Mouse (Mus musculus) spleen, postnatal 10 days (tissue): ENCODE measurements around the gene Rps6ka5.

Source experiments
- DNase-seq, 2 experiments: peaks; one replicate each; pipeline ENCODE4 v3.0.0; 2021 to 2022; ENCODE audit warnings: low spot score in 2 of 2

Gene Rps6ka5

DNA sequence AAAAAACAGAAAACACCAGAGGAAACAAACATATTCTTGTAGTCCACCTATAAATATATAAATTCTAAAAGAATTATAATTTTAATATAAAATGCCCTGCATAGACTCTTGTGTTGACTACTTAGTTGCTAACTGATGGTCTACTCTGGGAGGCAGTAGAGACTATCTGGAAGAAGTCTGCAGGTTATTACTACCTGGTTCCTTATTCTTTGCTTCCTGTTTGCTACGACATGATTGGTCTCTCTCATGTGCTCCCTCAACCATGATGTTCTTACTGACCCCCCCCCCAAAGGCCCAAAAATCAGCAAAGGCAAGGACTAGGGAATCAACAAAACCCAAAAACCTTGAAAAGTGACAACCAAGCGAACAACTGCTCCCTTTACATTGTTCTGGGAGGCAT lies 66.7 kb downstream of the Rps6ka5 start:
- no peak for DNase-seq

- DNase-seq: no peak
These were observed 70.8 kb downstream of the Rps6ka5 start for GRCm38 (mm10) chr12:100655972-100656371.

DNA sequence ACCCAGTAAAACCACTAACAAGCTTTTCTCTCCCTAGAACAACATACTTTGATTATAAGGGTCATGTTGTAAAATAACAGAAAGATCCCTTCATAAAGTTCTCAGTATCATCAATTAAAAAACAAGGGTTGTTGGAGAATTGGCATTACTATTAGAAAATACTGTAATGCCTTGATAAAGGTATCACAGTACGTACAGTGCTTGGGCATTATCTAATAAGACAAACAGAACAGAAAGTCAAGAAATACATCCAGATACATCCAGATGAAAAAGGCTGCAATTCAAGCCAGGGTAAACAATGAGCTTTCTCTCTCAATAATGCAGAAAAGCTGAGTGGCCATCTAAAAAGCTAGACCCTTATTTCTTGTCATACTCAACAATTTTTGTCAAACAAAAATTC lies 84.8 kb downstream of the Rps6ka5 start:
- no peak for DNase-seq

- DNase-seq: no peak
These were observed 86.1 kb downstream of the Rps6ka5 start for GRCm38 (mm10) chr12:100640726-100641125.

DNA sequence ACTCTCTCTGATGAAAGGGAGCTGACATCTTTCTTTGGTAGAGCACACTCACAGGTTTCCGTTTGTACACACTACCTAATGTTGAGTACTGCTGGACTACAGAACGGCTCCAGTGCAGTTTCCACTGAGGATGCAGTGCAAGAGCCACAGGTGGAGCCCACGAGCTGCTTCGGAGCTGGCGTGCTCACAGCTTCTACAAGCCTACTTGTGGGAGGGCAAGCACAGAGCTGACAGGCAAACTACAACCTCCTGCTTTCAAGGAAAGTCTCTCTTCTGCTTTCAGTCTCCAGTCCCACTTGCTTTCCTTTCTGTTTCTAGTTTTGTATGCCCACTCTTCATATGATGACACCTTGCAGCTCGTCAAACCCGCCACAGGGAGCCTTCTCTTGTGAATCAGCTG lies 87.1 kb downstream of the Rps6ka5 start:
- DNase-seq: peak in 1 of 2 experiments; percentile 55

DNA sequence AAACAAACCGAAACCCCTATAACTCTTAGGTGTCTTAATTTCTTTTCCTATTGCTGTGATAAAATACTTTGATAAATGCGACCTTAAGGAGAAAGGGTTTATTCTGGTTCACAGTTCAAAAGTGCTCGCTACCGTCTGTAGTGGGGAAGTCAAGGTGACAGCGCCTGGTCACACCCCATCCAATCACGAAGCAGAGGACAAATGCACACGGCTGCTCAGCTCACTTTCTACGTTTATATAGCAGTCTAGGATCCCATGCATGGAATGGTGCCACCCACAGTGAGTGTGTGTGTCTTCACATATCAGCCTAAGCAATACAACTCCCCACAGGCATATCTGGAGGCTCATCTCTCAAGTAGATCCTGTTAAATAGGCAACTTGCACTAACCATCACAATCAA lies 88.9 kb downstream of the Rps6ka5 start:
- DNase-seq: no peak

DNA sequence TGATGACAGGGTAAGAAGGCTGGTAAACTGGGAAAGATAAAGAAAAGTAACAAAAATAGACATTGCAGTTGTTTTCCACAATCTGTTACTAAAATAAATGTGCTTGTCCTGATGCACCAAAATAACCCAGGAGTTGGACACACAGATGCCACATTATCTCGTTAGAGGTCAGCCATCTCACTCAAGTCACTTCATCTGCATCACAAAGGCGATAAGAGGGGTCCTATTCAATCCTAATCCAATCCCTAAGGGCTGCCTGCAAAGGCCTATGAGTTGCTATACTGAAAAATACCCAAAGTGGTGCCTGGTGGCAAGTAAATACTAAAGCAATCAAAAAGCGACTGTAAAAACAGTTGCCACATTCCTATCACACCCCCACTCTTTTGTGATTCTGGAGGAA lies 90.0 kb downstream of the Rps6ka5 start:
- no peak for DNase-seq

GRCm38 (mm10) chr12:100636299-100636633 lies 90.5 kb downstream of the Rps6ka5 start:
- no peak for DNase-seq

GRCm38 (mm10) chr12:100635601-100636298 lies 91.0 kb downstream of the Rps6ka5 start:
- DNase-seq: no peak

DNA sequence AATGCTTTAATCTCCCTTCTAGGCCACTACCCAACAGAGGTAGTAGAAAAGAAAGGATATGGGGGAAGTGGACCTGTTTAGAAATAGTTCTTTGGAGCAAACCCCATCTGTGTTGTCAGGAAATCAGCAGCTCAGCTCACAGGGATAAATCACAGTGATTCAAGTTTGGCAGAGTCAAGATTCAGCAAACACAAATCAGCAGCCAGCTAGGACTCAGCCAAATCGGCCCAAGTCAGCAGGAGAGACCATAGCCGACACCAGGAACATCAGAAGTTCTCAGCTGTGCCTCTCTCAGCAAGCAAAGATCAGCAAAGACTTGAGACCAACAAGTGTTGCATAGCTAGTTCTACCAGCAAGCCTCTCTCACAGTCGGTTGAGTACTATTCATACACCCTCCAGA lies 93.6 kb downstream of the Rps6ka5 start:
- DNase-seq: no peak

DNA sequence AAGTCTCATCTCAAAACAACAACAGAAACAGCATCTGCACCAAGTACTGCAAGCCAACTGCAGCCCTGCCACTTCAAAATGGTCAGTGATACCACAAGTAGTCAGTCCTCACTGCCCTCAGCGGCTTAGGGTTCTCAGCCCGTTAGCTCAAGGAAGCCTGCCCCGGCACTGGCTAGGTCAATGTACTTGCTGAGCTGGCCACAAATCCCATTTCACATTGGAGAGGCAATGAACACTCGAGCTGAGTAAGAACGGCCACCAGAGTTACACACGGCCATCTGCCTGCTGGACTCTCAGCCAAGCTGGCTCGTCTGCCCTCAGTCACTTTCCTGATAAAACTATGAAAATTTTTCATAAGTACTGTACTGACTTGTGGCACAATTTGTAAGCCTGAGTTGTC lies 95.5 kb downstream of the Rps6ka5 start:
- DNase-seq: no peak

DNA sequence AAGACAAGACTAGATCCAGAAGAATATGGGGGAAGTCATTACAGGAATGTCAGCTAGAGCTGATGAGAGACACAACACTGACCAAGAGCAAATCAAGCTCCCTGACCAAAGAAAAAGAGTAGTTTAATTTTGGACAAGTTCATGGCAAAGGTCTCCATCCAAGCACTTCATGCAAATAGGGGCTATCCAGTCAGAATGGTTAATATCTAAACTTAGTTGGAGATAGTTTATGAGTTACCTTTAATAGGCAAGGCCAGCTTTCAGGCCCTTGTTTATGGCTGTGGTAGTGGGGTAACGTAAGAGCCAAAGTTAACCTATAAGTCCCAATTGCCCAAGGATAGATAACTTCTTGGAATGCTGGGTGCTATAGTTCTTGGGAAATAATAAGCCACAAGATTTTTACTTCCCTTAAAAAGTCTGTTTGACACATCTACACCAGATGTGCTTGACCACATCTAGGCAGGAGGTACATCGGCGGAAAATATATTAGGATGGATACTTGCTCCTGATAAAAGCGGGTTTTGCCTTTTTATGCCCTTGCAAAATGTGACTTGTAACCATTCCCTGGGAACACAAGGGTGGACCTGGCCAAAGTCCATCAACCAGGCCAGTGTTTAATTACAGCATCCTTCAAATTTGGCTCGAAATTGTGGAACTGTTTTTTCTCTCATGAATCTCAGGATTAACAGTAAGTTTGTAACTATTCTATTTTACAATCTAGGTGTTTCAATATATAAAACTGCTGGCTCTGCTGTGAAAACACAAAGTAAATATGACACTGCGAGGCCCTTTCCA lies 97.5 kb downstream of the Rps6ka5 start:
- no peak for DNase-seq

- no peak for DNase-seq
These were observed 99.6 kb downstream of the Rps6ka5 start for GRCm38 (mm10) chr12:100626991-100627677.

GRCm38 (mm10) chr12:100626273-100626990 lies 100.4 kb downstream of the Rps6ka5 start:
- no peak for DNase-seq

DNA sequence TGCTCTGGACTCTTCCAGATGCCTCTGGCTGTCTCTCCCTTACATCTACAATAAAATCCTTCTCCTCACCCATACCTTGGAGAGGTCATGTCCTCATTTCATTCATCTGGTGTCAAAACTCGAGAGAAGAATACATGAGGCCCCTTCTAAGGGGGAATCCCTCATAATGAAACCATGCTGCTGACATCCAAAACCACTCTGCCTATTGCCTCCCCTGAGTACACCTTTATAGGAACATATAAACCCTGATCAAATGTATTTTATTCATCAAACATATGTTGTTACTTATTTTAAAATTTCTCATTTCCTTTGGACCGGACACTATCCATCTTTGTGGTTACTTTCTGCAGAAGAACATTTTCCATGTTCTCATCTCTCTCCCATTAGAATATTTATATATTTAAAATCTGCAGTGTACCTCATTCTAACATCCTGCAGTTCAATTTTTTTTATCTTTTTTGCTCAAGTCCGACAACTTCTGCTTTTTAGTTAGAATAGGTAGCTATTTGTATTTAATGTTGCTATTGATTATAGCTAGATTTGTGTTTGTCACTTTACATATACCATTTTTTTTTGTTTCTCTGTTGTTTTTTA lies 101.8 kb downstream of the Rps6ka5 start:
- DNase-seq: no peak

DNA sequence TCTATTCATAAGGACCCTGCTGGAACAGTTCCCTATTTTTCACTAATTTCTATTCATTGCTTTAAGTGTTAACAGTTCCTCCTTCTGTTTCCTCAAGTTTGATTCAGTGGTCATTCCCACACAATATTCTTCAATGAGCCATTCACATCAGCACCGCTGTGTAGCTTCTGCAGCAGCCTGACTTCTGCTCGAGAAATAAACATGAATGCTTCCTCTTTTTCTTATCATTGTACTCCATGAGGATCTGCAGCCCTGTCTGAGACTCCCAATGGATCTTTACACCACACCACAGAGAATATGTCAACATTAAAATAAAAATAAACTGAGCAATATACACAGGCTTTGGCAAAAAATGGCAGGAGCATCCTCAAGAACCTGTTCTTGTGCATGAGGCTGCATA lies 111.5 kb downstream of the Rps6ka5 start:
- no peak for DNase-seq

- no peak for DNase-seq
These were observed 112.9 kb downstream of the Rps6ka5 start for GRCm38 (mm10) chr12:100613878-100614277.

- DNase-seq: no peak
These were observed 113.5 kb downstream of the Rps6ka5 start for GRCm38 (mm10) chr12:100613192-100613700.

GRCm38 (mm10) chr12:100609766-100610165 lies 117.0 kb downstream of the Rps6ka5 start:
- DNase-seq: no peak

DNA sequence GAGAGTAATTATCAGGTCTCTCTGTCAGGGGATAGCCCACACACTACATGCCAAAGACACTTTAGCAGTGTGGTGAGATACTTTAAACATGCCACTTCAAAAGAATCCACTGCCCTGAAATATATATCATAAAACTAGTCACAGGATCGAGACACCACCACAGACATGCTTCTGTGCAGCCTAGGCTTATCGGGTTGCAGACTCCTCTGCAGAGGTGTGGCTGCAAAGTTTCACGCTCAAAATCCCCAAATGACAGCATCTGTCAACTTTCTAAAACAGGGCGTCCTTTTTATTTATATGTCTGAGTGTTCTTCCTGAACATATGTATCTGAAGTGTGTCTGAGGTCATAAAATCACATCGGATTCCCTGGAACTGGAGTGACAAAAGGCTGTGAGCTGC lies 117.7 kb downstream of the Rps6ka5 start:
- no peak for DNase-seq

DNA sequence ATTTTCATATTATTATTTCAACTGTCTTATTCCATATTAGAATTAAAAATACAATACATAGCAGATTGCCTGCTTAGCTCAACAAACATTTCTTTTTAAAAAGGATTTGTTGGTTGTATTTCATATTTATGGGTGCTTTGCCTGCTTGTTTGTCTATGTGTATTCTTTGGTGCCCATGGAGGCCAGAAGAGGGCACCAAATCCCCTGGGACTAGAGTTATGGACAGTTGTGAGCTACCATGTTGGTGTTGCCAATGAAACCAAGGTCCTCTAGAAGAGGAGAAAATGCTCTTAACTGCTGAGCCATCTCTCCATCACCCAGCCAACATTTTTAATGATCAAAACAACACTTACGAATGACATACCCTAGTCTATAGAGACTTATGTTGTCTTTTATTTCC lies 120.0 kb downstream of the Rps6ka5 start:
- peak in 1 of 2 experiments; percentile 24 for DNase-seq

- DNase-seq: no peak
These were observed 121.2 kb downstream of the Rps6ka5 start for GRCm38 (mm10) chr12:100605596-100605995.
